Mouse (Mus musculus) neural tube, embryonic 13.5 days (tissue): ENCODE data around the gene Zfand2b. TPM values are rescaled to one million over a fixed set of nuclear protein-coding genes. Genes with fewer than 3 reads are reported as not detected.

Source experiments
- ATAC-seq: fragments of 200-750 bp; cut with Nextera tagmentation; 2 replicates; pipeline ENCODE4 v1.8.0; 2017; ENCODE audit warnings: low read depth, mild to moderate bottlenecking, moderate TSS enrichment, moderate library complexity
- H3K27ac ChIP-seq: fragments of 300-500 bp; sonication (generic); replicated peaks from 2 replicates; pipeline ENCODE4 v1.5.1; 2015; ENCODE audit warnings: moderate library complexity, mild to moderate bottlenecking, inconsistent platforms
- H3K27me3 ChIP-seq: fragments of 300-500 bp; sonication (generic); 2 replicates; pipeline ENCODE4 v1.6.1; 2015; ENCODE audit warnings: mild to moderate bottlenecking, inconsistent platforms
- H3K36me3 ChIP-seq: fragments of 300-500 bp; sonication (generic); 2 replicates; pipeline ENCODE4 v1.6.1; 2015; ENCODE audit warnings: mild to moderate bottlenecking, inconsistent platforms
- H3K4me1 ChIP-seq: fragments of 300-500 bp; sonication (generic); replicated peaks from 2 replicates; pipeline ENCODE4 v1.6.1; 2015; ENCODE audit warnings: inconsistent platforms
- H3K4me2 ChIP-seq: fragments of 300-500 bp; sonication (generic); 2 replicates; pipeline ENCODE4 v1.6.1; 2015; ENCODE audit warnings: inconsistent platforms, mild to moderate bottlenecking, moderate library complexity
- H3K4me3 ChIP-seq: fragments of 300-500 bp; sonication (generic); 2 replicates; pipeline ENCODE4 v1.5.1; 2015; ENCODE audit warnings: mild to moderate bottlenecking, inconsistent platforms
- H3K9ac ChIP-seq: fragments of 300-500 bp; sonication (generic); 2 replicates; pipeline ENCODE4 v1.6.1; 2015; ENCODE audit warnings: moderate library complexity, mild to moderate bottlenecking, inconsistent platforms
- H3K9me3 ChIP-seq: fragments of 300-500 bp; sonication (generic); 2 replicates; pipeline ENCODE4 v1.6.1; 2016; ENCODE audit warnings: inconsistent platforms
- WGBS: fragments of 180-500 bp; shearing (Covaris S2); methylation state at CpG from one replicate; pipeline ENCODE4 v1.1.7; 2015; 5-methylcytosine and 5-hydroxymethylcytosine counted together
- polyA plus RNA-seq: library from polyadenylated mRNA; unstranded; fragments of >200 nt; fragmentation: Nextera tagmentation; extraction: Ambion mirVana; gene quantifications from 2 replicates; pipeline ENCODE4 v1.2.1, GENCODE M21; 2015

The Zfand2b gene
- polyA plus RNA-seq, 1 experiment from 2014 or later: 45.9 TPM

- peak within 1 kb of the TSS; percentile 76 for H3K27ac ChIP-seq
- under 1% methylated on average over 31 of the region's 31 CpGs for WGBS
- peak; percentile 93 for ATAC-seq
- peak within 1 kb of the TSS; percentile 77 for H3K9ac ChIP-seq
- H3K4me3 ChIP-seq: peak within 1 kb of the TSS; percentile 58
- peak within 1 kb of the TSS; percentile 100 for H3K4me2 ChIP-seq
- no peaks in the 10 kb centered on the region for H3K27me3 ChIP-seq
- H3K36me3 ChIP-seq: peaks cover 70% of the 10 kb centered on the region
- H3K9me3 ChIP-seq: no peaks in the 10 kb centered on the region
- H3K4me1 ChIP-seq: peaks cover 30% of the 10 kb centered on the region
Measured at GRCm38 (mm10) chr1:75180105-75180590, 11.7 kb downstream of the Zfand2b start, which contains the start of gene Abcb6. Gene Abcb6, minus strand, starts transcription at chr1:75180392.

GRCm38 (mm10) chr1:75180741-75181140, 12.3 kb downstream of the Zfand2b start:
- H3K27me3 ChIP-seq: no peaks in the 10 kb centered on the region
- H3K36me3 ChIP-seq: peaks cover 70% of the 10 kb centered on the region
- peaks cover 30% of the 10 kb centered on the region for H3K4me1 ChIP-seq
- H3K9me3 ChIP-seq: no peaks in the 10 kb centered on the region
- H3K27ac ChIP-seq: no peak overlapping the region
- H3K4me2 ChIP-seq: peak overlapping the region; percentile 100
- peak overlapping the region; percentile 58 for H3K4me3 ChIP-seq
- H3K9ac ChIP-seq: peak overlapping the region; percentile 77; the same call in 1 of the 2 replicates
- 32% methylated on average over 7 of the region's 7 CpGs for WGBS
- ATAC-seq: peak; percentile 21; the same call in 1 of the 2 replicates

GRCm38 (mm10) chr1:75181377-75181870, 13.0 kb downstream of the Zfand2b start:
- Histone ChIP-seq H3K9me3 (no peaks in the 10 kb centered on the region), H3K4me3 (no peak overlapping the region), H3K4me1 (peaks cover 30% of the 10 kb centered on the region), H3K27me3 (no peaks in the 10 kb centered on the region), H3K27ac (no peak overlapping the region), H3K36me3 (peaks cover 70% of the 10 kb centered on the region), H3K4me2 (no peak overlapping the region), H3K9ac (no peak overlapping the region)
- 93% methylated on average over 4 of the region's 4 CpGs for WGBS
- ATAC-seq: no peak

- H3K36me3 ChIP-seq: peaks cover 70% of the 10 kb centered on the region
- no peak overlapping the region for H3K27ac ChIP-seq
- 72% methylated on average over 4 of the region's 4 CpGs for WGBS
- no peaks in the 10 kb centered on the region for H3K9me3 ChIP-seq
- H3K9ac ChIP-seq: no peak overlapping the region
- ATAC-seq: no peak
- no peak overlapping the region for H3K4me2 ChIP-seq
- no peak overlapping the region for H3K4me3 ChIP-seq
- H3K4me1 ChIP-seq: peaks cover 30% of the 10 kb centered on the region
- H3K27me3 ChIP-seq: no peaks in the 10 kb centered on the region
Measured at GRCm38 (mm10) chr1:75182160-75182559, 13.7 kb downstream of the Zfand2b start.

GRCm38 (mm10) chr1:75185495-75185894, 17.0 kb downstream of the Zfand2b start:
- Histone ChIP-seq H3K4me3 (no peak overlapping the region), H3K27me3 (no peaks in the 10 kb centered on the region), H3K4me2 (no peak overlapping the region), H3K4me1 (peaks cover 16% of the 10 kb centered on the region), H3K36me3 (peaks cover 91% of the 10 kb centered on the region), H3K9ac (0 out of 2 replicates have a peak overlapping the region, but pooled peaks have one; percentile 5), H3K27ac (no peak overlapping the region), H3K9me3 (no peaks in the 10 kb centered on the region)
- WGBS: 89% methylated on average over 11 of the region's 11 CpGs
- ATAC-seq: no peak

- no peak for ATAC-seq
- peaks cover 20% of the 10 kb centered on the region for H3K4me1 ChIP-seq
- no peak overlapping the region for H3K4me2 ChIP-seq
- H3K27ac ChIP-seq: no peak overlapping the region
- H3K27me3 ChIP-seq: no peaks in the 10 kb centered on the region
- H3K9me3 ChIP-seq: no peaks in the 10 kb centered on the region
- peaks cover 78% of the 10 kb centered on the region for H3K36me3 ChIP-seq
- H3K9ac ChIP-seq: no peak overlapping the region
- no peak overlapping the region for H3K4me3 ChIP-seq
Measured at GRCm38 (mm10) chr1:75187126-75187525, 18.7 kb downstream of the Zfand2b start.

- H3K9me3 ChIP-seq: no peaks in the 10 kb centered on the region
- WGBS: 95% methylated on average over 2 of the region's 2 CpGs
- H3K27ac ChIP-seq: no peak overlapping the region
- no peak overlapping the region for H3K4me2 ChIP-seq
- H3K36me3 ChIP-seq: peaks cover 69% of the 10 kb centered on the region
- H3K4me3 ChIP-seq: no peak overlapping the region
- no peaks in the 10 kb centered on the region for H3K27me3 ChIP-seq
- no peak for ATAC-seq
- H3K4me1 ChIP-seq: peaks cover 26% of the 10 kb centered on the region
- H3K9ac ChIP-seq: no peak overlapping the region
Measured at GRCm38 (mm10) chr1:75187914-75188483, 19.6 kb downstream of the Zfand2b start.

- H3K27ac ChIP-seq: no peak overlapping the region
- ATAC-seq: no peak
- H3K4me1 ChIP-seq: peaks cover 33% of the 10 kb centered on the region
- WGBS: 81% methylated on average over 2 of the region's 2 CpGs
- H3K4me2 ChIP-seq: peak overlapping the region; percentile 78
- no peaks in the 10 kb centered on the region for H3K9me3 ChIP-seq
- peak overlapping the region; percentile 81 for H3K9ac ChIP-seq
- H3K27me3 ChIP-seq: no peaks in the 10 kb centered on the region
- H3K4me3 ChIP-seq: no peak overlapping the region; the same call in 1 of the 2 replicates
- peaks cover 51% of the 10 kb centered on the region for H3K36me3 ChIP-seq
Measured at GRCm38 (mm10) chr1:75190577-75190976, 22.1 kb downstream of the Zfand2b start.

DNA sequence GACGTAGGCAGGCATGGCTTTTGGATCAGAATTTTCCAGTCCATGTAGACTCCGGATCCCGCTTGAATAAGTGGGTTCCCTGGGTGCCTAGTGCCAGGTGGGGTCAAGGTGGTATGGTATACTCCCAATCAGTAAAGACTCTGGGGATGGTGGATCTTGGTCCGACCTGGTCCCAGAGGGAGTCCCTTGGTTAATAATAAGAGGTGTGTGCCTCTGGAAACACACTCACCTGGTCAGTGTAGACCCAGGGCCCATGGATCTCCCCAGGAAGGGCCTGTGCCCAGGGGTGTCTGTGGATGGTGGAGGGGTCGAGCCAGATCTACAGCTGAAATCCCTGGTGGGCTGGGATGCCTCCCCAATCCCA, 22.8 kb downstream of the Zfand2b start:
- no peaks in the 10 kb centered on the region for H3K9me3 ChIP-seq
- H3K27ac ChIP-seq: peak overlapping the region; percentile 97
- no peak for ATAC-seq
- peak overlapping the region; percentile 67 for H3K4me3 ChIP-seq
- H3K9ac ChIP-seq: peak overlapping the region; percentile 81
- H3K4me2 ChIP-seq: peak overlapping the region; percentile 78
- peaks cover 51% of the 10 kb centered on the region for H3K36me3 ChIP-seq
- 44% methylated on average over 5 of the region's 5 CpGs for WGBS
- H3K4me1 ChIP-seq: peaks cover 33% of the 10 kb centered on the region
- no peaks in the 10 kb centered on the region for H3K27me3 ChIP-seq

DNA sequence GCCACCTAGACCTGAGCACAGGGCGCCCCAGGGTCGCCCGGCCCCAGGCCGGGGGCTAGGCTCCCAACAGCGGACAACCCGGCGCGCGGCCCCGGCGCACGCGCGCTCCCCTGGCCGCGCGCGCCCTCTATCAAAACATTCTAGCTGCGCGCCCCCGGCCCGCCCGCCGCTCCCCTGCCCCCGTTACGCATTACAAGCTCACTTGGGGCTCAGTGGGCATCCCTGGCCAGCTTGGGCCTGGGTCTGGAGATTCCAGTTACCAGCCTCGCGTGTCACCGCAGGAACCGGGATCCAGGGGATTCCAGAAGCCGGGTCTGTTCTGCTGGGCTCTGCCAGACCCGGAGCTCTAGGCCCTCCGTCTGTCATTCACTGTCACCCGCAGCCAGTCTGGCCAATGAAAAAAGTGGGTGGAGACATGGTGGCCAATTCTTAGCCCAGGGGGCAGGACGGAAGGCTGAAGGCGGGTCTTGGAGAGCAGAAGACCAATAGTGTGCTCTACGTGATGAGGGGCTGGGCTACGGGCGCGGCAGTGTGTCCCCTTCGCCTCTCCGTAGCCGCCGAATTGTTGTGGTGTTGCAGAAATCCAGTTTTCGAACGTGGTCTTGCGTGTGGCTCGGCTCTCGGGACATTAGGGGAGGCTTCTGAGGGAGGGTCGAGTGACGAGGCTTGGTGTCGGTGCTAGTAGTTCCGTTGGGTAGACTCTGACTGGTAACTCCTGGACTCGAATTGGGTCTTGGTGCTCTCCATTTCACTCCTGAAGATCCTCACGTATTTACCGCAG, 23.4 kb downstream of the Zfand2b start, which contains the start of the genes Ankzf1 and Atg9a:
Gene Ankzf1 (plus strand): TSS at position 530 of the 781 bp plus-strand sequence.
Gene Atg9a (minus strand): TSS at position 575 of the 781 bp plus-strand sequence.
- peaks cover 51% of the 10 kb centered on the region for H3K36me3 ChIP-seq
- H3K4me1 ChIP-seq: peaks cover 33% of the 10 kb centered on the region
- peak; percentile 99 for ATAC-seq
- WGBS: 0% methylated on average over 56 of the region's 56 CpGs
- H3K27me3 ChIP-seq: no peaks in the 10 kb centered on the region
- H3K9me3 ChIP-seq: no peaks in the 10 kb centered on the region
- peak within 1 kb of the TSS; percentile 81 for H3K9ac ChIP-seq
- peak within 1 kb of the TSS; percentile 99 for H3K4me2 ChIP-seq
- peak within 1 kb of the TSS; percentile 67 for H3K4me3 ChIP-seq
- H3K27ac ChIP-seq: peak within 1 kb of the TSS; percentile 97

DNA sequence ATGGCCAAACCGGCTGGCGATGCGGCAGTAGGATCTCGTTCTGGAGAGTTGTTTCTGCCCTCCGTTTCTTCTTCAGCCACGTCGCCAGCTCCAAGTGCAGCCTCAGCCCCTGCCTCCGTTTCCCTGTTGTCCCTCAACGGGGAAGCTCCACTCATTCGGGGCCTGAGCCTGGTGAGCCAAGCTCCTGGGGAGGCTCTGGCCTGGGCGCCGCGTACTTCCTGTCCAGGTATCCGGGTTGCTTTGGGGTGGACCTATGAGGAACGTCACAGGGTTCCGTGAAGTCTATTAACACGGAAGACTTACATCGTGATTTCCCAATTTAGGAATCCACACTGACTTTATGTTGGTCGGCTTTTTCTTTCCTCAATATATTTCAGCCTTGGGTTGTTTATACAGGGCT, 24.0 kb downstream of the Zfand2b start:
- peak overlapping the region; percentile 67 for H3K4me3 ChIP-seq
- peak overlapping the region; percentile 89 for H3K27ac ChIP-seq
- H3K36me3 ChIP-seq: peaks cover 51% of the 10 kb centered on the region
- H3K27me3 ChIP-seq: no peaks in the 10 kb centered on the region
- H3K4me1 ChIP-seq: peaks cover 33% of the 10 kb centered on the region
- peak; percentile 32 for ATAC-seq
- H3K9me3 ChIP-seq: no peaks in the 10 kb centered on the region
- under 1% methylated on average over 19 of the region's 19 CpGs for WGBS
- H3K4me2 ChIP-seq: peak overlapping the region; percentile 99
- peak overlapping the region; percentile 81 for H3K9ac ChIP-seq

DNA sequence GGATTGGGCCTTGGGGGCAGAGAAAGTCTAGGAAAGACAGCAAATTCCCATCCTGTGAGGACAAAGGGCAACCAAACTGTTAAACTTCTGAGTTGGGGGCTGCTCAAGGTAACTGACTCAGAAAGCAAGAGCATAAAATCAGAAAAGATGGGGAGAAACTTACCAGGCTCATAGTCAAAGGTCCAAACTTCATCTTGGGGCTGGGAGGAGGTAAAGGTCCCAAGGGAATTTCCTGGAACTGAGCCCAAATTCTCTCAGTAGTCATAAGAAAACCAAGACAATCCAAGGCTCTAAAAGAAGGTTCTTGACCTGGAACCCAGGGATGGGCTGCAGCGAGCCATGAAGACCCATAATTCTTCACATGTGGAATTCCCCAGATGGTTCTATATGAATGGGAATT, 32.8 kb downstream of the Zfand2b start:
- H3K36me3 ChIP-seq: peaks cover 46% of the 10 kb centered on the region

More for the DNA sequence above, 32.8 kb downstream of the Zfand2b start:
- Histone ChIP-seq H3K9me3 (no peaks in the 10 kb centered on the region), H3K27me3 (no peaks in the 10 kb centered on the region), H3K4me1 (no peaks in the 10 kb centered on the region), H3K4me2 (no peak overlapping the region), H3K27ac (no peak overlapping the region), H3K9ac (no peak overlapping the region), H3K4me3 (no peak overlapping the region)
- no peak for ATAC-seq
- 94% methylated on average over 1 of the region's 1 CpGs for WGBS
